Mouse (Mus musculus) neutrophil, adult 5-6 weeks (primary cell): ENCODE results near the gene Gprin3. TPM values are rescaled to one million over a fixed set of nuclear protein-coding genes. Genes with fewer than 3 reads are reported as not detected.

ENCODE experiments used
- ATAC-seq: fragments of 151-379, 151-347 bp; 2 replicates; pipeline ENCODE4 v1.8.0; 2017; ENCODE audit warnings: mild to moderate bottlenecking, moderate TSS enrichment; ENCODE audit not compliant: insufficient number of reproducible peaks, poor library complexity, low FRiP score, severe bottlenecking; ENCODE audit errors: extremely low read depth
- total RNA-seq: library from RNA; stranded (forward); fragments of 200-1000 nt; gene quantifications from 2 replicates; pipeline ENCODE4 v1.2.3, GENCODE M21; 2017

Gprin3 gene
- total RNA-seq, result 2.1 and 2.7 TPM in 2 replicates

DNA sequence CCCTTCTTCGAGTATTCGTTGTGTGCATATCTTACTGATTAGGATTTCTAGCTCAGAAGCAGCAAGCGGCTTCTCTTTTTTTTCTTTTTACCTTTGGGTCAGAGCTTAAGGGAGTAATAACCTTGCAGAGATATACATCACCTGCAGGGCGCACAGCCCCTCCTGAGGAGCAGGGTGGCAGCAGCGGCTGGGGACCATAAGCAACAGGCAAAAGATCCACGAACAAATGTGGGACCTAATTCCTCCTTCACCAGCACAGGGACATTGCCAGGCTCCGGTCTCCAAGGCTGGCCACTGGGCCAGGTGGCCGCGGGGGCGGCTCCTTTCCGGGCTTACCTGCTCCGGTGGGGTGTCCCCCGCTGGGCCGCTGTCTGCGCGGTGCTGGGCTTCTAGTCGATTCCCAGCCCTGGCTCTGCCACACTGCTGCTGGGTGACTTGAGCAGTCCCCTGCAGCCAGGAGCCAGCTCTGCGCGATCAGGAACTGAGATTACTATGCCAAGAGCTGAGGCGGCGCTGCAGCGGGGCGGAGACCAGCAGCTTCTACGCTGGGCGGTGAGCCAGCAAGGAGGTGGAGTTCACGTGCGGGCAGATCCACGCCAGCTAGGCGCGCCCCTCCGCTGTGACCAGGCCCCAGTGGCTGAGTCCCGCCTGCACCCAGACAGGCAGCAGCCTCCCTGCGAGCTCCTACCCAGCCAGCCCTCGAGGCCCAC lies at the start of gene Gprin3:
TSS of gene Gprin3 (minus strand) at position 471 of the 710 bp plus-strand sequence.
- peak; percentile 49; the same call in 1 of the 2 replicates for ATAC-seq

- ATAC-seq, result no peak
Observed at GRCm38 (mm10) chr6:59458861-59459260, 32.8 kb upstream of the Gprin3 start.

GRCm38 (mm10) chr6:59456116-59456515 lies 30.0 kb upstream of the Gprin3 start:
- no peak for ATAC-seq

- no peak for ATAC-seq
Observed at GRCm38 (mm10) chr6:59451348-59451747, 25.3 kb upstream of the Gprin3 start.

DNA sequence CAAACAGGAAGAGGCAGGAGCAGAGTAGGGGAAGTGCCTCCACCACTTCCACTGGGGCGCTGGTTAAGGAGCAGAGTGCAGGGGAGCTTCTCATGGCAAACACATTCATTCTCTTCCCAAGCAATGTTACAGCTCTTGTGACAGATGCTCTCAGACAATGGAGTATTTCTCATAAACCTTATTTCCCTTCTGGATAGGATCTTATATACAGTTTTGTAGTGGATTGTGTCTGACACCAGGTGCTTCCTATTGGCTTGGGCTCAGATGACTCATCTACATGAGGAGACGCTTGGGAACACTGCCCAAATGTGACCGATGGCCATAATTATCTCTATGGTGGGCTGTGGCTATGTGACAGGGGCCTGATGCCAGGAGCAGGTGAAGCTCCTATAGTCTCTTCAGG lies 19.0 kb upstream of the Gprin3 start:
- no peak for ATAC-seq

DNA sequence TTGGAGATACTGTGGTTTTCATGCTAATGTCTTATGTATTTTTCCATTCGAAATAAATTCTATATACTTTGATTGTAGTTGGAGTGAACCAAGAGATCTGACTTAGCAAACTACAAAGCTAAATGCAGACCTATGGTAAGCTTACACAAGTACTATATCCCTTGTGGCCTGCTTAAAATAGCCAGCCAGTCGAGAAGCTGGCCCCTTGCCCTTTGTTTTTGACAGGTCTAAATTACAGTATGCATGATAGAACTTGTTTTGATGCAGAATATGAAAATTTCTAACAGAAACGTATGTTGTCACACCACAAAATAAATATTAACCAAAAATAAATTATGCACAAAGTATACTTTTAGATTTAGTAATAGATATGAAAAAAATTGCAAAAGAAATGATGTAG lies 9.8 kb upstream of the Gprin3 start:
- ATAC-seq, result no peak

DNA sequence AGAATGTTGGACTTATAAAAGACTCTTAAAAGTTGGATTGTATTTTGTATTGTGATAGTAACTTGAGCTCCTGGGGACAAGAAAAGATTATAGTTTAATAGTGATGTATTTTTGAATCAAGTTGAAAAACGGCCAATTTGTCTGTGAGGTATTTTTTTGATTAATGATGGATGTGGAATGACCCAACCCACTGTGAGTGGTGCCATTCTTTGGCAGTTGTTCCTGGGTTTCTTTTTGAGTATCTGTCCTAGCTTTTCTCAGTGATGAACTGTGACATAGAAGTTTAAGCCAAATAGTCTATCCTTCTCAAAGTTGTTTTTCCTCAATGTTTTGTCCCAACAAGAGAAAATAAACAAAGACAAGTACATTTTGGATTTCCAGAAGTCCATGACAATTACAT lies 7.0 kb upstream of the Gprin3 start:
- no peak for ATAC-seq

DNA sequence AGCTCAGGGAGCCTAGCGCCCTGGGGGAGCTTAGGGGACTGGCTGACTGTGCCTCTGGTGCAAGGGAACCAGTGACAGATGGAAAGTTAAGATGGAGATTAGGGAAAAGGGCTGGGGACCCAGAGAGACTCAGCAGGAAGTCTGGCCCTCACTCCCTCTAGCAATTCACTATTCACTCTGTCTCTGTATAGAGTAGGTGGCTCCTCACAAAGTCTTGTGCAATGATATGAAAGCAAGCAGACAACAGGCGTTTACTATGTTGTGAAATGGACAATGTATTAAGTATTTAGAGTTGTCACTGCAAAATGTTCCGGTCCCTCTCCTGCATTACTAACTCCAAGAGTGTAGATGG lies 416 bp upstream of the Gprin3 start:
- no peak for ATAC-seq

- no peak for ATAC-seq
Observed at GRCm38 (mm10) chr6:59424871-59425740, 988 bp downstream of the Gprin3 start.

DNA sequence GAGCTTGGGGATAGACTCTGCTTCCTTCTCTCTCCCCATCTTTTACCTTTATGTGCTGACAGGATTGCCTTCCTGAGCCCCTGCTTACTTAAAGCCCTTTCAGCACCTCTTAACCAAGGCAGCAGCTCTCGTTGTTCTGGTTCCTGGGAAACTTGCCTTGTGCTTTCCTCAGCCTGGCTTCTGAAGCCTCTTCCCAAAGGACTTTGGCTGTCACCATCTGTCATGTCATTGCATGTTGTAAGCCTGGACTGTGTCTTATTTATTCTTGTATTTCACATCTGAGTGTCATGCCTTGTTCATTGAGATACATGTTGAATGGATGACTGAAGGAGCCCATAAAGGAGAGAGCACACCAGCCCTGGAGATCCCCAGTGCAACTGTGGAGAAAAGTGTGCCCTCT lies 2.3 kb downstream of the Gprin3 start:
- ATAC-seq, result no peak

- no peak for ATAC-seq
Observed at GRCm38 (mm10) chr6:59419264-59419663, 6.8 kb downstream of the Gprin3 start.

- ATAC-seq, result no peak
Observed at GRCm38 (mm10) chr6:59418659-59419058, 7.4 kb downstream of the Gprin3 start.

DNA sequence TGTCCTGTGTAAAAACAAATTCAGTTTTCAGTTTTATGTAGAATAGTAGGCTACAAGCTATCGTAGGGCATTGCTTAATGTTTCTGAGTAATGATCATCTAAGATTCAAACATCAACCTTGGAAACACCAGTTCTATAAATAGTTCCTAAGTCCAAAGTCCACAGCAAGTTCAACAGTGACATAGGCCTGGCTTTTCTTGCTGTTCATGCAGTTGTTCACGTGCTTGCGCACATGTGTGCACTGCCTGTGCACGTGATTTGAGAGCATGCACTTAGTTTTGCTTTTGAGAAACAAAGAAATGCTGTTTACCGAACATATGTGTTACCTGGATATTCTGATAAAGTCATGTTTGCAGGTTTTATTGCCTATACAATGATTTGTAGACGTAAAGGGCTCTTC lies 11.3 kb downstream of the Gprin3 start:
- ATAC-seq, result no peak

DNA sequence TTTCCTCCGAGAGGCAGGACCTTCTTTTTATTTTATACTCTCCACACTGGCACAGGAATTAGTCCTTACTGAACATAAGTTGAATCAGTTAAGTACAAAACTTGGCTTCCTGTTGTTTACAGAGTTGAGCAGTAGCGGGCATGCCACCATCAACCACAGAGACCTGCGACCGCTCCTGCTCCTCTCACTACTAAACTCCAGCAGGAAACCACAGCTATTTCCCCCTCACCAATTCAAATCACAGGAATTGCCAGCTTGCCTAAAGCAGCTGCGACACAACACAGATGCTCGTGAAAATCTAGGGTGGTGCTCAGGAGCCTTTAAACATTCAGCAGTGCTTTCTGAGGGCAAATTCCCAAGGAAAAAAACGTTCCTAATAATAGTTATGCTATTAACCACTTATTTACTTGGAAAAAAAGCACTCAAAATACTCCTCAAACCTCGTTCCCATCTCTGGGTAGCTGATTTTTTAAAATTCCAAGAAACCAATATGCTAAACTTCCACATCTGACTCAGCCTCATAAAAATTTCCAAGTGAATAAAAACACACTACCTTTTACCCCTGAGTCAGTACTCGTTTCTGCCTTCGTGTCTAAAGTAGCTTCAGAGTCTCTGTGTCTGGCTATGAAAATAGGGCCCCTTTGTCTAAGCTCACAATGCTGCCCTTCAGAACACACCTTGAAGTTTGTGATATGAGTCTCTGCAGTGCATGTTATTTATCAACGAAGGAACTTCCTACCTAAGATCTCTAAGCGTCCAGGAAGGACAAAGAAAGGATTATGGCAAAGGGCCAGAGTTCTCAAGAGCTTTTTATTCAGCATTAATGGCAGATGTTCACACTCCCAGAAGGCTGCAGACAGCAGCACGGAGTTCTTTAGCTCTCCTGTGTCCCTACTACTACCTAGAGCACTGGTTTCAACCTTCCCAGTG lies 13.4 kb downstream of the Gprin3 start:
- ATAC-seq, result peak; percentile 48; the same call in 1 of the 2 replicates

- ATAC-seq, result no peak
Observed at GRCm38 (mm10) chr6:59409001-59409700, 16.9 kb downstream of the Gprin3 start.

- ATAC-seq, result no peak
Observed at GRCm38 (mm10) chr6:59407482-59407997, 18.6 kb downstream of the Gprin3 start.

DNA sequence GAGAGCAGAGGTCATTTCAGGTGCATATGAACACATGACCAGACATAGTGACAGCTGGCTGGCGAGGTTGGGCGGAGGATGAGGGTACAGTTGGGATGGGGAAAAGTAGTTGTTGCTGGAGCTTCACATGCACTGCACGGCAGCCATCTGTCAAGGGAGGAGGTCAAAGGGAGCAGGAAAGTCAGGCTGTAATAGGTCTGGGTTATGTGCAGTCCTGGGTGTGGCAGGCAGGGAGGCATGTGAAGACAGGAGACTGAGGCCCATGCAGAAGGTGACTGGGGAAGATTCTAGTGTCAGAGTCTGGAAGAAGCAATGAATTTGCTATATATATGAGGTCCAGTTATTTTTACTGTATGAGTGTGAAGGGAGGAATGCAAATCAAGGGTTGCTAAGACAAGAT lies 35.9 kb downstream of the Gprin3 start:
- ATAC-seq, result no peak

DNA sequence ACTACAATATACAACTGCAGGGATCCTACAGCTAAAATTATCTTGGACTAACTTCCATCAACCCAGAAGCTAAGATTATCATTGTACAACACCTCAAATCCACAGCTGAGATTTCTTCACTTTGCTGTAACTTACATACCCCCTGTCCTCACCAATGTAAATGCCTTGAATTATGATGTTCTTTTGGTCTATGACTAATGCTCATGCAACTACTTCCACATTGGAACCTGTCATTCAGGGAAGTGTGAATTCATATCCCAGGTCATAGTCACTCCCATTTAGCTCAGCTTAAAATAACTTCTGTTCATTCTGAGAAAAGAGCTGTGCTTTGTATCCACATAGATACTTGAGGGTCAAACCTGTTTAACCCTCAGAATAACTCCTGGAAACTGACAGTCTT lies 60.8 kb downstream of the Gprin3 start:
- ATAC-seq, result no peak
